Mouse (Mus musculus) forebrain, embryonic 12.5 days (tissue): ENCODE data around the gene Dna2. TPM values are rescaled to one million over a fixed set of nuclear protein-coding genes. Genes with fewer than 3 reads are reported as not detected.

Source experiments
- ATAC-seq: fragments of 200-750 bp; cut with Nextera tagmentation; 2 replicates; pipeline ENCODE4 v1.8.0; 2017; ENCODE audit warnings: moderate TSS enrichment; ENCODE audit not compliant: low FRiP score
- H3K27ac ChIP-seq: fragments of 300-500 bp; sonication (generic); 2 replicates; pipeline ENCODE4 v1.5.1; 2016; ENCODE audit warnings: mild to moderate bottlenecking
- H3K27me3 ChIP-seq: fragments of 300-500 bp; sonication (generic); 2 replicates; pipeline ENCODE4 v1.6.1; 2016; ENCODE audit warnings: mild to moderate bottlenecking
- H3K36me3 ChIP-seq: fragments of 300-500 bp; sonication (generic); replicated peaks from 2 replicates; pipeline ENCODE4 v1.6.1; 2016; ENCODE audit warnings: mild to moderate bottlenecking
- H3K4me1 ChIP-seq: fragments of 300-500 bp; sonication (generic); 2 replicates; pipeline ENCODE4 v1.6.1; 2016
- H3K4me2 ChIP-seq: fragments of 300-500 bp; sonication (generic); 2 replicates; pipeline ENCODE4 v1.6.1; 2016; ENCODE audit warnings: mild to moderate bottlenecking, moderate library complexity
- H3K4me3 ChIP-seq: fragments of 300-500 bp; sonication (generic); replicated peaks from 2 replicates; pipeline ENCODE4 v1.5.1; 2016; ENCODE audit warnings: mild to moderate bottlenecking
- H3K9ac ChIP-seq: fragments of 300-500 bp; sonication (generic); 2 replicates; pipeline ENCODE4 v1.6.1; 2016; ENCODE audit warnings: mild to moderate bottlenecking
- H3K9me3 ChIP-seq: fragments of 300-500 bp; sonication (generic); 2 replicates; pipeline ENCODE4 v1.6.1; 2016
- WGBS: fragments of 180-500 bp; shearing (Covaris S2); methylation state at CpG from one replicate; pipeline ENCODE4 v1.1.7; 2016; 5-methylcytosine and 5-hydroxymethylcytosine counted together
- polyA plus RNA-seq: library from polyadenylated mRNA; unstranded; fragments of >200 nt; fragmentation: Nextera tagmentation; extraction: Ambion mirVana; gene quantifications from 2 replicates; pipeline ENCODE4 v1.2.1, GENCODE M21; 2016

Dna2 gene
- polyA plus RNA-seq, 1 experiment from 2014 or later, result 24.1 TPM

DNA sequence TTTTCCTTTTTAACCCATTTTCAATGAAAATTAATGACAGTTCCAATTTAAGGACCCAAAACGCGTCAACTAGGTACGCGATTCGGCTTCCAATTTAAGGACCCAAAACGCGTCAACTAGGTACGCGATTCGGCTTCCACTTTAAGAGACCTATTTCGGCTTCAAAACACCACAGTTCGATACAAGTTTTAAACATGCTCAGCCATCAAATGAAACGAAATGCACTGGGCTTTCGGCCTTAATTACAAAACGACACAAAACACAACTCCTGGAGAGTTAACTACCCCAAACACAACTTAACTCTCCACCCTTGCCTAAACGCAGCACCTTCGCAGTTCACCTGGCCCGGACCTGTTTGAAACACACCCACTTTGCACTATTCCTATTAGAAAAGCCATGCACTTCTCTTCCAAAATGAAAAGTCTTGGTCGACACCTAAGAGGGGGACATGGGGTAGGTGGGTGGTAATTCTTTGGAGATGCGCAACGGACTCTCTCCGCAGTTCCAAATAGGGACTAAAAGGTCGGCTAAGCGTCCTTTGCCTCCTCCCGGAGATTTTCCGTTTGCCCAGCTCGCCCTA lies 75.8 kb downstream of the Dna2 start:
- no peak for ATAC-seq
- Histone ChIP-seq H3K9ac (peak overlapping the region; percentile 99), H3K27me3 (no peaks in the 10 kb centered on the region), H3K4me3 (peak overlapping the region; percentile 90), H3K4me1 (peaks cover 55% of the 10 kb centered on the region), H3K4me2 (peak overlapping the region; percentile 69), H3K36me3 (peaks cover 7% of the 10 kb centered on the region), H3K27ac (peak overlapping the region; percentile 100), H3K9me3 (no peaks in the 10 kb centered on the region)
- WGBS, result under 1% methylated on average over 27 of the region's 27 CpGs

- Histone ChIP-seq H3K36me3 (peaks cover 2% of the 10 kb centered on the region; the same call in 1 of the 2 replicates), H3K4me3 (peak overlapping the region; percentile 90), H3K9me3 (no peaks in the 10 kb centered on the region), H3K4me2 (peak overlapping the region; percentile 69), H3K9ac (peak overlapping the region; percentile 99), H3K4me1 (peaks cover 56% of the 10 kb centered on the region), H3K27ac (peak overlapping the region; percentile 100), H3K27me3 (no peaks in the 10 kb centered on the region)
- under 1% methylated on average over 67 of the region's 68 CpGs for WGBS
- ATAC-seq, result peak; percentile 40
These were observed 76.4 kb downstream of the Dna2 start for GRCm38 (mm10) chr10:63023121-63023748.

Other genes with a start within 250 kb of the Dna2 start
- 3.9 and 5.0 TPM in 2 replicates for gene Stox1, start 220.9 kb upstream of the Dna2 start, polyA plus RNA-seq
- gene Ccar1, start 154.7 kb upstream of the Dna2 start, polyA plus RNA-seq, result 165 and 171 TPM in 2 replicates
- 36.5 and 39.2 TPM in 2 replicates for gene Tet1, start 38.0 kb upstream of the Dna2 start, polyA plus RNA-seq
- gene Slc25a16, start 26.4 kb upstream of the Dna2 start, polyA plus RNA-seq, result 13.0 and 13.1 TPM in 2 replicates
- gene Rufy2, start 33.2 kb downstream of the Dna2 start, polyA plus RNA-seq, result 34.9 and 39.5 TPM in 2 replicates
- 260 and 265 TPM in 2 replicates for gene Hnrnph3, start 77.2 kb downstream of the Dna2 start, polyA plus RNA-seq
- gene Pbld2, start 77.3 kb downstream of the Dna2 start, polyA plus RNA-seq, result 0.96 and 1.1 TPM in 2 replicates
- gene Pbld1, start 113.1 kb downstream of the Dna2 start, polyA plus RNA-seq, result 1.1 and 1.2 TPM in 2 replicates
- 0.47 and 0.79 TPM in 2 replicates for gene Atoh7, start 152.6 kb downstream of the Dna2 start, polyA plus RNA-seq